Mouse (Mus musculus): ENCODE measurements at regions not wholly inside any gene's neighbourhood (a gene's known extent, or its start where the extent isn't known, plus 50 kb on each side); places are given as distances from the start of the nearest gene placed in this dataset.

DNA sequence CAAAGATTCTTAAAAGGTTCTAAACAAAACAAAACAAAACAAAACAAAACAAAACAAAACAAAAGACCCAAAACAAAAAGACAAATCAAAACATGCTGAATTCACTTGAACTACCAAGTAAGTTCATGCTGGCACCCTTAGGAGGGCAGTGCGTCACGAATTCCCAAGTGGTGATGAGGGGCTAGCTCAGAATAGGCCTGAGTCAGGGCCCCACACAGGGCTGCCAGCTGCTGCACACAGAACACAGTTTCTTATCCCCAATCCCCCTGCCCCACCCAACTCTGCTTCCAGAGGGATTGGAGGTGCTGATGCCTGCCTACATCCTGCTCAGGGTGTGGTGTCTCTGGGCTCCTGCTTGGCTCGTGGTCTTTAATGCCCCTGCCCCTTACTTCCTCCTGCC is 80.3 kb upstream of the Lrpap1 start:
- TF ChIP-seq CTCF (IDR thresholded peaks at IDR 0.05; ENCODE audit: extremely low read depth, insufficient read depth, low read length) (no peak), POLR2A (IDR thresholded peaks at IDR 0.05; ENCODE audit: extremely low read depth, insufficient read depth, low read length) (no peak)

Measured in cortical plate, adult 2 months (tissue).